16 mouse cellular contexts compared by ENCODE assay signal in the genomic region with DNA sequence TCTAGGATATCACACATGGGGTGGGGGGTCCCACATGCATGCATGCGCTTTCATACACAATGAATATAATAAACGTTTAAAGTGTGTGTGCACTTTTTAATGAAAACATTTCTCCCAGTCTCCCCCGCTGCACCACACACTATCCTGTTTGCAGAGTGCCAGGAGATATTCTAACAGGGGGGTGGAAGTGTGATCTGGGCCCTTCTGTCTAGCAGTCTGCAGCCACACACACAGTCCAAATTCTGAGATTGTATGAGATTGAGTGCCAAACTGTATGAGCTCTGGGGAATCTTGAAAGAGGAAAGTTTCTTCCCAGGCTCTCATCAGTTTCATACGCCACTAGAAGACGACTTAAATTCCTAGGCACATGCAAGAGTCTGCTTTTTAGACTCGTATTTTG. TPM values are rescaled to one million over a fixed set of nuclear protein-coding genes. Genes with fewer than 3 reads are reported as not detected.
DNase-seq lines count a peak whose midpoint lies in the region; ATAC-seq and TF ChIP-seq lines count a peak whose summit lies in the region.
"Had no signal": no experiment of that assay in that cellular context is flagged by ENCODE, and none has a peak within 500 bp of the region (broad histone marks: within the 10 kb centered on the region; RNA-seq: fewer than 3 reads in every experiment).

No protein-coding gene starts in this region.

- H3K4me1 ChIP-seq in forebrain, postnatal 0 days (ENCODE audit: insufficient read depth): peaks cover 19% of the 10 kb centered on the region

- WGBS in forebrain, postnatal 0 days: 39% methylated on average over 6 of the region's 6 CpGs

- H3K27ac ChIP-seq in forebrain, postnatal 0 days (ENCODE audit: low read depth, low read length): 0 out of 2 replicates have a peak overlapping the region, but pooled peaks have one; percentile 64
- H3K27ac ChIP-seq: liver, embryonic 14.5 days had no signal

- H3K4me2 ChIP-seq in forebrain, postnatal 0 days (ENCODE audit: low read depth): peak overlapping the region; percentile 85; the same call in 1 of the 2 replicates

- no peaks in the 10 kb centered on the region for H3K27me3 ChIP-seq in forebrain, postnatal 0 days (ENCODE audit: insufficient read depth, low read length)

- ATAC-seq in forebrain, postnatal 0 days: peak; percentile 68
- ATAC-seq: CD4-positive, CD25-positive, alpha-beta regulatory T cell, adult 4 months had no signal

- H3K9me3 ChIP-seq in forebrain, postnatal 0 days (ENCODE audit: low read length): no peaks in the 10 kb centered on the region
- H3K9me3 ChIP-seq: limb, embryonic 10.5 days; midbrain, embryonic 12.5 days had no signal

- intact Hi-C loops in left cerebral cortex, postnatal 14 days (cut with DNase I): loop anchor here (5.0 kb wide), 1 partner anchor 44 kb away; no protein-coding TSS in a partner anchor

- TF ChIP-seq CTCF in forebrain, postnatal 0 days (IDR thresholded peaks at IDR 0.05; ENCODE audit: low read depth): no peak

- no peak overlapping the region for H3K4me3 ChIP-seq in forebrain, postnatal 0 days (ENCODE audit: low read depth, low read length)

- DNase-seq in heart, adult 11 months: peak; percentile 77
- no peak for DNase-seq in heart, adult 18-20 months
- DNase-seq in left cerebral cortex, postnatal 14 days (ENCODE audit: low spot score in 2 of 2): peak; percentile 57 to 61
- no peak for DNase-seq in left cerebral cortex, adult 8-10 months (ENCODE audit: low spot score in 2 of 2)
- peak; percentile 70 for DNase-seq in forebrain, postnatal 0 days
- peak; percentile 54 for DNase-seq in right cerebral cortex, postnatal 25 days
- no peak for DNase-seq in ovary, adult 18-20 months (ENCODE audit: low spot score)
- DNase-seq: adrenal gland, postnatal 36 days; cerebellum, adult 18-20 months; heart, postnatal 36 days; kidney, adult 11 months; kidney, postnatal 14 days had no signal

- H3K9ac ChIP-seq in forebrain, postnatal 0 days: no peak overlapping the region
- H3K9ac ChIP-seq: liver, embryonic 14.5 days had no signal

- peaks cover 7% of the 10 kb centered on the region for H3K36me3 ChIP-seq in forebrain, postnatal 0 days (ENCODE audit: insufficient read depth)

RNA-seq across cellular contexts. Expression of gene Sema4g, which starts 1.1 kb away (rescaled TPM):
- under 1 TPM; 0.28 to 0.50 TPM for total RNA-seq in heart, adult 18-20 months (2021)
- total RNA-seq in left cerebral cortex, postnatal 14 days (2021): 10 to 100 TPM; 36.2 to 37.5 TPM
- total RNA-seq in left cerebral cortex, adult 8-10 months (2022): 10 to 100 TPM; 16.9 to 22.5 (median 20.0) TPM
- total RNA-seq in forebrain, postnatal 0 days (2014; rRNA removed): 35.9 and 54.7 TPM in 2 replicates
- polyA plus RNA-seq in forebrain, postnatal 0 days (2015; fragmentation: Nextera tagmentation; extraction: Ambion mirVana): 8.2 and 12.1 TPM in 2 replicates

RNA-seq across cellular contexts. Expression of gene Twnk, which starts 17.6 kb away (rescaled TPM):
- 10 to 100 TPM; 32.5 to 32.8 TPM for total RNA-seq in heart, adult 18-20 months (2021)
- 10 to 100 TPM; 13.2 to 14.7 TPM for total RNA-seq in left cerebral cortex, postnatal 14 days (2021)
- total RNA-seq in left cerebral cortex, adult 8-10 months (2022): 10 to 100 TPM; 13.2 to 15.1 (median 14.2) TPM
- total RNA-seq in forebrain, postnatal 0 days (2014; rRNA removed): 7.7 and 8.6 TPM in 2 replicates
- polyA plus RNA-seq in forebrain, postnatal 0 days (2015; fragmentation: Nextera tagmentation; extraction: Ambion mirVana): 8.8 and 10.8 TPM in 2 replicates

RNA-seq across cellular contexts. Expression of gene Mrpl43, which starts 18.4 kb away (rescaled TPM):
- total RNA-seq in heart, adult 18-20 months (2021): 10 to 100 TPM; 54.3 to 58.2 TPM
- total RNA-seq in left cerebral cortex, postnatal 14 days (2021): 10 to 100 TPM; 41.2 to 44.6 TPM
- total RNA-seq in left cerebral cortex, adult 8-10 months (2022): 10 to 100 TPM; 37.3 to 43.8 (median 39.8) TPM
- total RNA-seq in forebrain, postnatal 0 days (2014; rRNA removed): 60.6 and 62.2 TPM in 2 replicates
- polyA plus RNA-seq in forebrain, postnatal 0 days (2015; fragmentation: Nextera tagmentation; extraction: Ambion mirVana): 85.7 and 99.2 TPM in 2 replicates

RNA-seq across cellular contexts. Expression of gene Lzts2, which starts 26.4 kb away (rescaled TPM):
- total RNA-seq in heart, adult 18-20 months (2021): 10 to 100 TPM; 55.3 to 58.9 TPM
- 10 to 100 TPM; 28.9 to 31.6 TPM for total RNA-seq in left cerebral cortex, postnatal 14 days (2021)
- 10 to 100 TPM; 40.8 to 44.6 (median 43.3) TPM for total RNA-seq in left cerebral cortex, adult 8-10 months (2022)
- total RNA-seq in forebrain, postnatal 0 days (2014; rRNA removed): 26.6 and 29.3 TPM in 2 replicates
- polyA plus RNA-seq in forebrain, postnatal 0 days (2015; fragmentation: Nextera tagmentation; extraction: Ambion mirVana): 14.6 and 15.0 TPM in 2 replicates

RNA-seq across cellular contexts. Expression of gene Slf2, which starts 56.9 kb away (rescaled TPM):
- total RNA-seq in heart, adult 18-20 months (2021): 10 to 100 TPM; 22.8 to 23.7 TPM
- total RNA-seq in left cerebral cortex, postnatal 14 days (2021): 10 to 100 TPM; 31.8 to 32.2 TPM
- total RNA-seq in left cerebral cortex, adult 8-10 months (2022): 10 to 100 TPM; 35.1 to 40.0 (median 37.9) TPM
- total RNA-seq in forebrain, postnatal 0 days (2014; rRNA removed): 42.7 and 50.0 TPM in 2 replicates
- 11.1 and 16.1 TPM in 2 replicates for polyA plus RNA-seq in forebrain, postnatal 0 days (2015; fragmentation: Nextera tagmentation; extraction: Ambion mirVana)

Comparison
In these comparisons a context has a peak if more than half of its experiments do, and no peak if none do; other contexts are left out.
1. DNase-seq: peak in heart, adult 11 months (single experiment), left cerebral cortex, postnatal 14 days (2 of 2), forebrain, postnatal 0 days (single experiment) and right cerebral cortex, postnatal 25 days (single experiment); none in heart, adult 18-20 months (0 of 2), left cerebral cortex, adult 8-10 months (0 of 2) and ovary, adult 18-20 months (single experiment).
2. RNA of gene Sema4g, which starts 1.1 kb away (total RNA-seq): 35.9 to 54.7 TPM in forebrain, postnatal 0 days, 36.2 to 37.5 TPM in left cerebral cortex, postnatal 14 days and 16.9 to 22.5 TPM in left cerebral cortex, adult 8-10 months; 0.28 to 0.50 TPM in heart, adult 18-20 months; every median in the first group is over 10 times any median in the second.